Mouse (Mus musculus) brain, embryonic 14.5 days (tissue): ENCODE data around the gene Sgo2a.

ENCODE experiments used
- CTCF ChIP-seq: fragments of 200-500 bp; IDR thresholded peaks from 2 replicates; pipeline ENCODE4 v1.5.1; 2012; ENCODE audit warnings: inconsistent platforms, mild to moderate bottlenecking, moderate library complexity, borderline replicate concordance; ENCODE audit not compliant: insufficient read depth, insufficient read length; ENCODE audit errors: extremely low read depth
- POLR2A ChIP-seq: fragments of 200-500 bp; IDR thresholded peaks from 2 replicates; pipeline ENCODE4 v1.6.1; 2012; ENCODE audit warnings: mild to moderate bottlenecking, inconsistent platforms, borderline replicate concordance; ENCODE audit not compliant: poor library complexity, insufficient read depth, insufficient read length, severe bottlenecking; ENCODE audit errors: extremely low read depth

DNA sequence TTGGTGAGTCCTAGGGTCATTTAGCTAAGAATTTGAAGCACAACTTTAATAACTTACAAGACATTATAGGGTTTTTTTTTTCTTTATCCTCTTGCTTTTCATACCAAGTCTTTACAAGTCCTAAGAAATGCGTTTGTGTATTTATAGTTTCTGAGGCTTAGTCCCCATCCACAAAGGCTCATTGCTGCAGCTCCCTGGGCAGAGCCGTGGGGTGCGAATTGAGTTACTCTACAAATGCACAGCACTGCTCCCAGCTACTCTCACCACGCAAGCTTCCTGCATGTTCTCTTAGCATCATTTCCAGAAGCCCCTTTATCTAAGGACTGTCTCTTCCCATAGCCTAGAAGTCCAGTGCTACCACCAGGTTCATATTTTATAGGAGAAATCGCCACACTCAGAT lies 46.1 kb upstream of the Sgo2a start:
- TF ChIP-seq CTCF = no peak
- no peak for TF ChIP-seq POLR2A
